Mouse (Mus musculus): ENCODE results near the gene Pikfyve. TPM values are rescaled to one million over a fixed set of nuclear protein-coding genes. Genes with fewer than 3 reads are reported as not detected.

The Pikfyve gene
- polyA plus RNA-seq (2014; fragmentation: Nextera tagmentation; extraction: Ambion mirVana) = 9.5 TPM in 2 replicates

GRCm38 (mm10) chr1:65186287-65187073, at the start of gene Pikfyve, which contains the start of gene Idh1:
Gene Pikfyve, plus strand, starts transcription at chr1:65186683.
Gene Idh1, minus strand, starts transcription at chr1:65186500.
- Histone ChIP-seq H3K4me3 (ENCODE audit: control insufficient read depth in 1 of 2, insufficient read depth in 1 of 2, low read depth in 1 of 2, low read length in 2 of 2) (peak within 1 kb of the TSS; percentile 87 to 89), H3K4me1 (ENCODE audit: control insufficient read depth in 2 of 2, insufficient read depth in 2 of 2, low read length in 2 of 2) (peaks cover 2 to 8% of the 10 kb centered on the region in 2 experiments; a peak in 2 of 4 replicates), H3K4me2 (ENCODE audit: low read length) (peak within 1 kb of the TSS; percentile 79), H3K27ac (replicated peaks in 1 of 2; ENCODE audit: control insufficient read depth in 1 of 2, insufficient read depth in 1 of 2, low read depth in 2 of 2, low read length in 2 of 2) (peak within 1 kb of the TSS; percentile 51 to 82), H3K27me3 (ENCODE audit: control insufficient read depth, insufficient read depth, low read length) (no peaks in the 10 kb centered on the region), H3K36me3 (ENCODE audit: control insufficient read depth, insufficient read depth, low read length) (peaks cover 9% of the 10 kb centered on the region; the same call in 1 of the 2 replicates), H3K9ac (ENCODE audit: low read length) (peak within 1 kb of the TSS; percentile 92), H3K9me3 (ENCODE audit: control insufficient read depth, low read length) (no peaks in the 10 kb centered on the region)
- peak; percentile 99 for ATAC-seq (ENCODE audit: insufficient number of reproducible peaks, insufficient read depth, low FRiP score, low read depth)
- under 1% methylated on average over 70 of the region's 71 CpGs for WGBS

- WGBS = 74% methylated on average over 6 of the region's 6 CpGs
- H3K9ac ChIP-seq (ENCODE audit: low read length) = no peak overlapping the region
- H3K27ac ChIP-seq (replicated peaks in 1 of 2; ENCODE audit: control insufficient read depth in 1 of 2, insufficient read depth in 1 of 2, low read depth in 2 of 2, low read length in 2 of 2) = no peak overlapping the region
- ATAC-seq (ENCODE audit: insufficient number of reproducible peaks, insufficient read depth, low FRiP score, low read depth) = no peak
- H3K4me3 ChIP-seq (ENCODE audit: control insufficient read depth in 1 of 2, insufficient read depth in 1 of 2, low read depth in 1 of 2, low read length in 2 of 2) = no peak overlapping the region
- no peaks in the 10 kb centered on the region for H3K4me1 ChIP-seq (ENCODE audit: control insufficient read depth in 2 of 2, insufficient read depth in 2 of 2, low read length in 2 of 2)
- no peaks in the 10 kb centered on the region for H3K27me3 ChIP-seq (ENCODE audit: control insufficient read depth, insufficient read depth, low read length)
- H3K4me2 ChIP-seq (ENCODE audit: low read length) = no peak overlapping the region
- H3K36me3 ChIP-seq (ENCODE audit: control insufficient read depth, insufficient read depth, low read length) = no peaks in the 10 kb centered on the region
- no peaks in the 10 kb centered on the region; the same call in 1 of the 2 replicates for H3K9me3 ChIP-seq (ENCODE audit: control insufficient read depth, low read length)
Observed at GRCm38 (mm10) chr1:65137560-65137959, 48.9 kb upstream of the Pikfyve start.

DNA sequence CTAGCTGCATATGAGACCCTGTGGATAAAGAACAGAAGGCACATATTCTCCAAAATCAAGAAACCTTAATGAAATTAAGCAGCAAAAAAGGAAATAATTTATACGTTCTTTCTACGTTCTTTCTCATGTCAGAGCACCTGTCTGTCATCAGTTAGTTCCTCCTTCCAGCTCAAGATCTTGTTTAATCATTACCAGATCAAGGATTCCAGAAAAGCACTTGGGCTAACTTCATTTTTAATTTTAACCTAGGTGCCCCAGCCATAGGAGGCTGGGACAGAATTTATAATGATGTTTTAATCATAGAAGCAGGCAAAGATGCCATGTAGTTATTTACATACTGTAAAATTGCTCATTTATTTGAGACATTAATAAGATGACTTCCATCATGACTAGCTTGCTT, 41.7 kb upstream of the Pikfyve start:
- Histone ChIP-seq H3K4me2 (ENCODE audit: low read length) (no peak overlapping the region), H3K9me3 (ENCODE audit: control insufficient read depth, low read length) (no peaks in the 10 kb centered on the region; the same call in 1 of the 2 replicates), H3K27me3 (ENCODE audit: control insufficient read depth, insufficient read depth, low read length) (no peaks in the 10 kb centered on the region), H3K4me1 (ENCODE audit: control insufficient read depth in 2 of 2, insufficient read depth in 2 of 2, low read length in 2 of 2) (no peaks in the 10 kb centered on the region), H3K4me3 (ENCODE audit: control insufficient read depth in 1 of 2, insufficient read depth in 1 of 2, low read depth in 1 of 2, low read length in 2 of 2) (no peak overlapping the region), H3K27ac (replicated peaks in 1 of 2; ENCODE audit: control insufficient read depth in 1 of 2, insufficient read depth in 1 of 2, low read depth in 2 of 2, low read length in 2 of 2) (no peak overlapping the region), H3K9ac (ENCODE audit: low read length) (no peak overlapping the region), H3K36me3 (ENCODE audit: control insufficient read depth, insufficient read depth, low read length) (no peaks in the 10 kb centered on the region)
- WGBS = 88% methylated on average over 2 of the region's 2 CpGs
- ATAC-seq (ENCODE audit: insufficient number of reproducible peaks, insufficient read depth, low FRiP score, low read depth) = no peak

GRCm38 (mm10) chr1:65146601-65147000, 39.9 kb upstream of the Pikfyve start:
- Histone ChIP-seq H3K27ac (replicated peaks in 1 of 2; ENCODE audit: control insufficient read depth in 1 of 2, insufficient read depth in 1 of 2, low read depth in 2 of 2, low read length in 2 of 2) (no peak overlapping the region), H3K4me1 (ENCODE audit: control insufficient read depth in 2 of 2, insufficient read depth in 2 of 2, low read length in 2 of 2) (no peaks in the 10 kb centered on the region), H3K4me2 (ENCODE audit: low read length) (no peak overlapping the region), H3K4me3 (ENCODE audit: control insufficient read depth in 1 of 2, insufficient read depth in 1 of 2, low read depth in 1 of 2, low read length in 2 of 2) (no peak overlapping the region), H3K9ac (ENCODE audit: low read length) (no peak overlapping the region), H3K9me3 (ENCODE audit: control insufficient read depth, low read length) (no peaks in the 10 kb centered on the region; the same call in 1 of the 2 replicates), H3K27me3 (ENCODE audit: control insufficient read depth, insufficient read depth, low read length) (no peaks in the 10 kb centered on the region), H3K36me3 (ENCODE audit: control insufficient read depth, insufficient read depth, low read length) (no peaks in the 10 kb centered on the region)
- ATAC-seq (ENCODE audit: insufficient number of reproducible peaks, insufficient read depth, low FRiP score, low read depth) = no peak
- WGBS = 28% methylated on average over 2 of the region's 2 CpGs

- 85% methylated on average over 5 of the region's 5 CpGs for WGBS
- Histone ChIP-seq H3K36me3 (ENCODE audit: control insufficient read depth, insufficient read depth, low read length) (no peaks in the 10 kb centered on the region), H3K9ac (ENCODE audit: low read length) (no peak overlapping the region), H3K27ac (replicated peaks in 1 of 2; ENCODE audit: control insufficient read depth in 1 of 2, insufficient read depth in 1 of 2, low read depth in 2 of 2, low read length in 2 of 2) (no peak overlapping the region), H3K4me1 (ENCODE audit: control insufficient read depth in 2 of 2, insufficient read depth in 2 of 2, low read length in 2 of 2) (no peaks in the 10 kb centered on the region), H3K4me2 (ENCODE audit: low read length) (no peak overlapping the region), H3K4me3 (ENCODE audit: control insufficient read depth in 1 of 2, insufficient read depth in 1 of 2, low read depth in 1 of 2, low read length in 2 of 2) (no peak overlapping the region), H3K9me3 (ENCODE audit: control insufficient read depth, low read length) (no peaks in the 10 kb centered on the region; the same call in 1 of the 2 replicates), H3K27me3 (ENCODE audit: control insufficient read depth, insufficient read depth, low read length) (no peaks in the 10 kb centered on the region)
- no peak for ATAC-seq (ENCODE audit: insufficient number of reproducible peaks, insufficient read depth, low FRiP score, low read depth)
Observed at GRCm38 (mm10) chr1:65147326-65147725, 39.2 kb upstream of the Pikfyve start.

- H3K27ac ChIP-seq (replicated peaks in 1 of 2; ENCODE audit: control insufficient read depth in 1 of 2, insufficient read depth in 1 of 2, low read depth in 2 of 2, low read length in 2 of 2) = no peak overlapping the region
- H3K4me3 ChIP-seq (ENCODE audit: control insufficient read depth in 1 of 2, insufficient read depth in 1 of 2, low read depth in 1 of 2, low read length in 2 of 2) = no peak overlapping the region
- no peak for ATAC-seq (ENCODE audit: insufficient number of reproducible peaks, insufficient read depth, low FRiP score, low read depth)
- no peaks in the 10 kb centered on the region for H3K4me1 ChIP-seq (ENCODE audit: control insufficient read depth in 2 of 2, insufficient read depth in 2 of 2, low read length in 2 of 2)
- no peak overlapping the region for H3K4me2 ChIP-seq (ENCODE audit: low read length)
- no peaks in the 10 kb centered on the region for H3K36me3 ChIP-seq (ENCODE audit: control insufficient read depth, insufficient read depth, low read length)
- WGBS = 75% methylated on average over 3 of the region's 3 CpGs
- no peak overlapping the region for H3K9ac ChIP-seq (ENCODE audit: low read length)
- no peaks in the 10 kb centered on the region for H3K9me3 ChIP-seq (ENCODE audit: control insufficient read depth, low read length)
- no peaks in the 10 kb centered on the region for H3K27me3 ChIP-seq (ENCODE audit: control insufficient read depth, insufficient read depth, low read length)
Observed at GRCm38 (mm10) chr1:65147971-65148370, 38.5 kb upstream of the Pikfyve start.

DNA sequence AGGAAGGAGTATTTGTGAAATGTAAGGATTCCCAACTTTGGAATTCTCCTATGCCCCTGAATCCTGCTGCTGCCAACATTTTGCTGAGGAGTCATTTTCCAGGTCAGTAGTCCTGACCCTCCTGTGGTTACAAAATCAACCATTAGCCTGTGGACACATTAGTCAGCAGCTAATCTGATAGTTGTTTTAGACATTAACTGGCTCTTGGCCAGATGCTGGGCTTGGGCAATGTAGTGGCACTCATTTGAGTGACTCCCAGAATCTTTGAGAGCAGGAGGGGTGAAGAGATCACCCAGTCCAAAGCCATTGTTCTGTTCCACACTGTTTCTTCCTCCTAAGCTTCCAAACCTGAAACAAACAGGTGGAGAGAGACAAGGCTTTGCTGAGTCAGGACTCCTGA, 31.7 kb upstream of the Pikfyve start:
- H3K4me1 ChIP-seq (ENCODE audit: control insufficient read depth in 2 of 2, insufficient read depth in 2 of 2, low read length in 2 of 2) = no peaks in the 10 kb centered on the region
- no peak overlapping the region for H3K9ac ChIP-seq (ENCODE audit: low read length)
- no peak for ATAC-seq (ENCODE audit: insufficient number of reproducible peaks, insufficient read depth, low FRiP score, low read depth)
- peaks cover 21% of the 10 kb centered on the region for H3K36me3 ChIP-seq (ENCODE audit: control insufficient read depth, insufficient read depth, low read length)
- H3K27me3 ChIP-seq (ENCODE audit: control insufficient read depth, insufficient read depth, low read length) = no peaks in the 10 kb centered on the region
- no peak overlapping the region for H3K4me2 ChIP-seq (ENCODE audit: low read length)
- H3K4me3 ChIP-seq (ENCODE audit: control insufficient read depth in 1 of 2, insufficient read depth in 1 of 2, low read depth in 1 of 2, low read length in 2 of 2) = no peak overlapping the region
- no peaks in the 10 kb centered on the region for H3K9me3 ChIP-seq (ENCODE audit: control insufficient read depth, low read length)
- H3K27ac ChIP-seq (replicated peaks in 1 of 2; ENCODE audit: control insufficient read depth in 1 of 2, insufficient read depth in 1 of 2, low read depth in 2 of 2, low read length in 2 of 2) = no peak overlapping the region
